Mouse (Mus musculus) forebrain, embryonic 13.5 days (tissue): ENCODE results near the gene Rbp2. TPM values are rescaled to one million over a fixed set of nuclear protein-coding genes. Genes with fewer than 3 reads are reported as not detected.

Experiments used
- ATAC-seq: fragments of 200-750 bp; cut with Nextera tagmentation; 2 replicates; pipeline ENCODE4 v1.8.0; 2017
- H3K27ac ChIP-seq: fragments of 300-500 bp; sonication (generic); 2 replicates; pipeline ENCODE4 v1.5.1; 2015; ENCODE audit warnings: inconsistent platforms, mild to moderate bottlenecking, moderate library complexity
- H3K27me3 ChIP-seq: fragments of 300-500 bp; sonication (generic); 2 replicates; pipeline ENCODE4 v1.6.1; 2015; ENCODE audit warnings: mild to moderate bottlenecking, inconsistent platforms
- H3K36me3 ChIP-seq: fragments of 300-500 bp; sonication (generic); 2 replicates; pipeline ENCODE4 v1.6.1; 2015; ENCODE audit warnings: mild to moderate bottlenecking, inconsistent platforms; ENCODE audit not compliant: poor library complexity, severe bottlenecking
- H3K4me1 ChIP-seq: fragments of 300-500 bp; sonication (generic); 2 replicates; pipeline ENCODE4 v1.6.1; 2015; ENCODE audit warnings: inconsistent platforms
- H3K4me2 ChIP-seq: fragments of 300-500 bp; sonication (generic); 2 replicates; pipeline ENCODE4 v1.6.1; 2015; ENCODE audit warnings: inconsistent platforms, mild to moderate bottlenecking, moderate library complexity
- H3K4me3 ChIP-seq: fragments of 300-500 bp; sonication (generic); 2 replicates; pipeline ENCODE4 v1.5.1; 2015; ENCODE audit warnings: mild to moderate bottlenecking, inconsistent platforms
- H3K9ac ChIP-seq: fragments of 300-500 bp; sonication (generic); 2 replicates; pipeline ENCODE4 v1.6.1; 2015; ENCODE audit warnings: mild to moderate bottlenecking, inconsistent platforms
- H3K9me3 ChIP-seq: fragments of 300-500 bp; sonication (generic); replicated peaks from 2 replicates; pipeline ENCODE4 v1.6.1; 2016; ENCODE audit warnings: inconsistent platforms
- WGBS: fragments of 180-500 bp; shearing (Covaris S2); methylation state at CpG from one replicate; pipeline ENCODE4 v1.1.7; 2015; 5-methylcytosine and 5-hydroxymethylcytosine counted together
- polyA plus RNA-seq: library from polyadenylated mRNA; unstranded; fragments of >200 nt; fragmentation: Nextera tagmentation; extraction: Ambion mirVana; gene quantifications from 2 replicates; pipeline ENCODE4 v1.2.1, GENCODE M21; 2015

The Rbp2 gene
- not detected in 2 replicates for polyA plus RNA-seq

- no peak within 1 kb of the TSS for H3K9ac ChIP-seq
- no peak for ATAC-seq
- WGBS: 90% methylated on average over 3 of the region's 3 CpGs
- no peaks in the 10 kb centered on the region for H3K27me3 ChIP-seq
- no peak within 1 kb of the TSS for H3K4me3 ChIP-seq
- H3K4me1 ChIP-seq: no peaks in the 10 kb centered on the region
- H3K27ac ChIP-seq: no peak within 1 kb of the TSS
- H3K36me3 ChIP-seq: no peaks in the 10 kb centered on the region
- H3K9me3 ChIP-seq: no peaks in the 10 kb centered on the region
- no peak within 1 kb of the TSS for H3K4me2 ChIP-seq
Observed at GRCm38 (mm10) chr9:98485815-98486214, at the start of gene Rbp2. Rbp2 (plus strand) TSS chr9:98486115.

- no peak for ATAC-seq
- H3K9ac ChIP-seq: no peak overlapping the region
- no peaks in the 10 kb centered on the region for H3K9me3 ChIP-seq
- H3K4me1 ChIP-seq: peaks cover 18% of the 10 kb centered on the region
- H3K27ac ChIP-seq: no peak overlapping the region
- WGBS: 88% methylated on average over 4 of the region's 4 CpGs
- no peaks in the 10 kb centered on the region for H3K36me3 ChIP-seq
- H3K27me3 ChIP-seq: peaks cover 15% of the 10 kb centered on the region
- H3K4me3 ChIP-seq: no peak overlapping the region
- no peak overlapping the region for H3K4me2 ChIP-seq
Observed at GRCm38 (mm10) chr9:98437819-98438218, 48.1 kb upstream of the Rbp2 start.

- Histone ChIP-seq H3K9ac (no peak overlapping the region), H3K36me3 (no peaks in the 10 kb centered on the region), H3K27me3 (peaks cover 15% of the 10 kb centered on the region), H3K27ac (no peak overlapping the region), H3K4me1 (peaks cover 8% of the 10 kb centered on the region), H3K4me2 (no peak overlapping the region), H3K9me3 (no peaks in the 10 kb centered on the region), H3K4me3 (no peak overlapping the region)
- no peak for ATAC-seq
- 66% methylated on average over 3 of the region's 3 CpGs for WGBS
Observed at GRCm38 (mm10) chr9:98439091-98439490, 46.8 kb upstream of the Rbp2 start.

GRCm38 (mm10) chr9:98442638-98443037 is 43.3 kb upstream of the Rbp2 start:
- 42% methylated on average over 5 of the region's 5 CpGs for WGBS
- ATAC-seq: no peak

GRCm38 (mm10) chr9:98445359-98446149 is 40.4 kb upstream of the Rbp2 start:
- peaks cover 24% of the 10 kb centered on the region for H3K36me3 ChIP-seq
- H3K27ac ChIP-seq: no peak overlapping the region
- H3K4me2 ChIP-seq: no peak overlapping the region
- 0 out of 2 replicates have a peak, but pooled peaks cover 6% of the 10 kb centered on the region for H3K27me3 ChIP-seq
- no peaks in the 10 kb centered on the region for H3K9me3 ChIP-seq
- H3K9ac ChIP-seq: no peak overlapping the region
- H3K4me1 ChIP-seq: peaks cover 15% of the 10 kb centered on the region; the same call in 1 of the 2 replicates
- H3K4me3 ChIP-seq: no peak overlapping the region
- no peak for ATAC-seq
- WGBS: 80% methylated on average over 9 of the region's 9 CpGs

More at GRCm38 (mm10) chr9:98442638-98443037, 43.3 kb upstream of the Rbp2 start:
- no peak overlapping the region for H3K27ac ChIP-seq
- H3K4me3 ChIP-seq: no peak overlapping the region
- H3K4me2 ChIP-seq: no peak overlapping the region
- no peaks in the 10 kb centered on the region for H3K9me3 ChIP-seq
- 0 out of 2 replicates have a peak, but pooled peaks cover 6% of the 10 kb centered on the region for H3K27me3 ChIP-seq
- peaks cover 18% of the 10 kb centered on the region for H3K4me1 ChIP-seq
- H3K9ac ChIP-seq: no peak overlapping the region
- peaks cover 24% of the 10 kb centered on the region for H3K36me3 ChIP-seq

GRCm38 (mm10) chr9:98450976-98451375 is 34.9 kb upstream of the Rbp2 start:
- 73% methylated on average over 1 of the region's 1 CpGs for WGBS
- ATAC-seq: no peak
- Histone ChIP-seq H3K9ac (no peak overlapping the region), H3K4me2 (no peak overlapping the region), H3K27me3 (no peaks in the 10 kb centered on the region), H3K4me3 (no peak overlapping the region), H3K27ac (no peak overlapping the region), H3K9me3 (no peaks in the 10 kb centered on the region), H3K4me1 (0 out of 2 replicates have a peak, but pooled peaks cover 4% of the 10 kb centered on the region), H3K36me3 (peaks cover 8% of the 10 kb centered on the region; the same call in 1 of the 2 replicates)

GRCm38 (mm10) chr9:98466709-98467108 is 19.2 kb upstream of the Rbp2 start:
- Histone ChIP-seq H3K4me2 (no peak overlapping the region), H3K27ac (no peak overlapping the region), H3K9me3 (no peaks in the 10 kb centered on the region), H3K27me3 (no peaks in the 10 kb centered on the region), H3K4me3 (no peak overlapping the region), H3K9ac (no peak overlapping the region), H3K4me1 (no peaks in the 10 kb centered on the region), H3K36me3 (no peaks in the 10 kb centered on the region)
- WGBS: 71% methylated on average over 2 of the region's 2 CpGs
- ATAC-seq: no peak

- Histone ChIP-seq H3K27ac (no peak overlapping the region), H3K9me3 (no peaks in the 10 kb centered on the region), H3K4me1 (no peaks in the 10 kb centered on the region), H3K27me3 (no peaks in the 10 kb centered on the region), H3K4me2 (no peak overlapping the region), H3K9ac (no peak overlapping the region), H3K36me3 (no peaks in the 10 kb centered on the region), H3K4me3 (no peak overlapping the region)
- 88% methylated on average over 2 of the region's 2 CpGs for WGBS
- no peak for ATAC-seq
Observed at GRCm38 (mm10) chr9:98480172-98480749, 5.7 kb upstream of the Rbp2 start.

GRCm38 (mm10) chr9:98482256-98482655 is 3.7 kb upstream of the Rbp2 start:
- Histone ChIP-seq H3K9me3 (no peaks in the 10 kb centered on the region), H3K4me3 (no peak overlapping the region), H3K27me3 (no peaks in the 10 kb centered on the region), H3K4me1 (no peaks in the 10 kb centered on the region), H3K36me3 (no peaks in the 10 kb centered on the region), H3K27ac (no peak overlapping the region), H3K4me2 (no peak overlapping the region), H3K9ac (no peak overlapping the region)
- 83% methylated on average over 4 of the region's 4 CpGs for WGBS
- ATAC-seq: no peak

- H3K9ac ChIP-seq: no peak overlapping the region
- no peaks in the 10 kb centered on the region for H3K27me3 ChIP-seq
- no peak overlapping the region for H3K27ac ChIP-seq
- WGBS: 86% methylated on average over 7 of the region's 7 CpGs
- H3K36me3 ChIP-seq: no peaks in the 10 kb centered on the region
- ATAC-seq: no peak
- H3K4me3 ChIP-seq: no peak overlapping the region
- no peaks in the 10 kb centered on the region for H3K9me3 ChIP-seq
- no peak overlapping the region for H3K4me2 ChIP-seq
- H3K4me1 ChIP-seq: no peaks in the 10 kb centered on the region
Observed at GRCm38 (mm10) chr9:98485020-98485419, 895 bp upstream of the Rbp2 start.

GRCm38 (mm10) chr9:98487273-98487672 is 1.4 kb downstream of the Rbp2 start:
- no peaks in the 10 kb centered on the region for H3K9me3 ChIP-seq
- WGBS: 55% methylated on average over 6 of the region's 6 CpGs
- no peak overlapping the region for H3K9ac ChIP-seq
- H3K27me3 ChIP-seq: no peaks in the 10 kb centered on the region
- no peaks in the 10 kb centered on the region for H3K4me1 ChIP-seq
- no peak overlapping the region for H3K4me3 ChIP-seq
- no peak overlapping the region for H3K27ac ChIP-seq
- no peak for ATAC-seq
- H3K4me2 ChIP-seq: no peak overlapping the region
- no peaks in the 10 kb centered on the region for H3K36me3 ChIP-seq

GRCm38 (mm10) chr9:98489532-98489931 is 3.6 kb downstream of the Rbp2 start:
- 87% methylated on average over 4 of the region's 4 CpGs for WGBS
- Histone ChIP-seq H3K4me1 (no peaks in the 10 kb centered on the region), H3K27me3 (no peaks in the 10 kb centered on the region), H3K4me2 (no peak overlapping the region), H3K9me3 (no peaks in the 10 kb centered on the region), H3K9ac (no peak overlapping the region), H3K36me3 (no peaks in the 10 kb centered on the region), H3K27ac (no peak overlapping the region), H3K4me3 (no peak overlapping the region)
- ATAC-seq: no peak
